ENCODE assay signal across 8 mouse cellular contexts in the genomic region with DNA sequence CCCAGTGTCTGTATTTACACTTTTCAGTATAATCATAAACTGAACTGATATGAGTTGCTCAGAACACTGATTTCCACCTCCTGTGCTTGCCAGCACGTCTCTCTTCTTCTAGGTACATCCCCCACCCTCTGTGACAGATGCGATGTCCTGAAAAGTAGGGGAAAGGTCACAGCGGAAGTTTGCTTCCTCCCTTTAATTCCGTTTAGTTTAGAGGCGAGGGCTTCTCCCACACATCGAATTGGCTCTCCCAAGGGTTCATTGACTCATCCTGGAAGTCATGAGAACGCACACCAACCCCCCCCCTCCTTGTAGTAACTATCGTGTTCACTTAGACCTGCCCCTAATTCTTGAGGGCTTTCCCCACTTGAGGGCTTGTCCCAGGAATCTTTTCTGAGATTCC. TPM values are rescaled to one million over a fixed set of nuclear protein-coding genes. Genes with fewer than 3 reads are reported as not detected.
DNase-seq lines count a peak whose midpoint lies in the region; ATAC-seq lines count a peak whose summit lies in the region.

No protein-coding gene starts in this region.

- no peak overlapping the region for H3K4me2 ChIP-seq in midbrain, embryonic 14.5 days (ENCODE audit: low read length)
- no peak overlapping the region for H3K4me2 ChIP-seq in midbrain, embryonic 11.5 days
- H3K4me2 ChIP-seq in heart, embryonic 11.5 days = peak overlapping the region; percentile 45
- peak overlapping the region; percentile 10; the same call in 1 of the 2 replicates for H3K4me2 ChIP-seq in limb, embryonic 15.5 days

- H3K36me3 ChIP-seq in midbrain, embryonic 14.5 days (ENCODE audit: control insufficient read depth, insufficient read depth, low read length) = peaks cover 7% of the 10 kb centered on the region
- H3K36me3 ChIP-seq in midbrain, embryonic 11.5 days (ENCODE audit: control insufficient read depth, insufficient read depth, low read length) = peaks cover 3% of the 10 kb centered on the region; the same call in 1 of the 2 replicates
- H3K36me3 ChIP-seq in heart, embryonic 11.5 days (ENCODE audit: control insufficient read depth, insufficient read depth, low read length) = 0 out of 2 replicates have a peak, but pooled peaks cover 5% of the 10 kb centered on the region
- peaks cover 13% of the 10 kb centered on the region for H3K36me3 ChIP-seq in limb, embryonic 15.5 days

- 19% methylated on average over 8 of the region's 8 CpGs for WGBS in midbrain, embryonic 14.5 days
- 21% methylated on average over 8 of the region's 8 CpGs for WGBS in midbrain, embryonic 11.5 days
- 5% methylated on average over 8 of the region's 8 CpGs for WGBS in heart, embryonic 11.5 days (ENCODE audit: insufficient replicate concordance)
- WGBS in limb, embryonic 15.5 days = 9% methylated on average over 8 of the region's 8 CpGs

- no peak for ATAC-seq in midbrain, embryonic 14.5 days (ENCODE audit: low FRiP score, low TSS enrichment)
- ATAC-seq in midbrain, embryonic 11.5 days (ENCODE audit: low FRiP score) = no peak
- no peak for ATAC-seq in heart, embryonic 11.5 days (replicated peaks; ENCODE audit: insufficient number of reproducible peaks, low FRiP score, low TSS enrichment)
- ATAC-seq in limb, embryonic 15.5 days (ENCODE audit: insufficient number of reproducible peaks, low FRiP score, low TSS enrichment, low read depth) = no peak

- no peaks in the 10 kb centered on the region for H3K27me3 ChIP-seq in midbrain, embryonic 14.5 days (ENCODE audit: control insufficient read depth, insufficient read depth, low read length)
- no peaks in the 10 kb centered on the region for H3K27me3 ChIP-seq in midbrain, embryonic 11.5 days (ENCODE audit: control insufficient read depth, insufficient read depth, low read length)
- H3K27me3 ChIP-seq in heart, embryonic 11.5 days (ENCODE audit: control insufficient read depth, insufficient read depth, low read length) = no peaks in the 10 kb centered on the region
- H3K27me3 ChIP-seq in limb, embryonic 15.5 days = no peaks in the 10 kb centered on the region

- no peak overlapping the region for H3K4me3 ChIP-seq in midbrain, embryonic 14.5 days (replicated peaks; ENCODE audit: low read depth, low read length)
- no peak overlapping the region for H3K4me3 ChIP-seq in midbrain, embryonic 11.5 days (ENCODE audit: low read depth, low read length)
- no peak overlapping the region for H3K4me3 ChIP-seq in heart, embryonic 11.5 days (ENCODE audit: low read depth, low read length)
- no peak overlapping the region for H3K4me3 ChIP-seq in limb, embryonic 15.5 days

- no peak overlapping the region for H3K27ac ChIP-seq in midbrain, embryonic 14.5 days (replicated peaks; ENCODE audit: low read depth, low read length)
- no peak overlapping the region for H3K27ac ChIP-seq in midbrain, embryonic 11.5 days (ENCODE audit: low read depth, low read length)
- H3K27ac ChIP-seq in heart, embryonic 11.5 days (ENCODE audit: low read depth, low read length) = no peak overlapping the region
- no peak overlapping the region for H3K27ac ChIP-seq in limb, embryonic 15.5 days

- peak; percentile 5 for DNase-seq in midbrain, embryonic 14.5 days
- DNase-seq in midbrain, embryonic 11.5 days (ENCODE audit: low spot score, missing footprints) = no peak
- DNase-seq in thymus, postnatal 0 days (ENCODE audit: low spot score) = peak; percentile 77
- no peak for DNase-seq in right cerebral cortex, postnatal 4 days
- DNase-seq in urinary bladder, adult 18-20 months (ENCODE audit: low spot score in 2 of 2) = no peak
- DNase-seq in spleen, postnatal 4 days (ENCODE audit: low spot score in 2 of 2) = no peak

- no peak overlapping the region for H3K9ac ChIP-seq in midbrain, embryonic 14.5 days (replicated peaks; ENCODE audit: low read length)
- H3K9ac ChIP-seq in midbrain, embryonic 11.5 days (ENCODE audit: low read length) = no peak overlapping the region
- H3K9ac ChIP-seq in heart, embryonic 11.5 days (ENCODE audit: low read depth, low read length) = 0 out of 2 replicates have a peak overlapping the region, but pooled peaks have one; percentile 16
- no peak overlapping the region for H3K9ac ChIP-seq in limb, embryonic 15.5 days

- H3K4me1 ChIP-seq in midbrain, embryonic 14.5 days (ENCODE audit: control insufficient read depth, insufficient read depth, low read length) = peaks cover 9% of the 10 kb centered on the region
- H3K4me1 ChIP-seq in midbrain, embryonic 11.5 days (ENCODE audit: control insufficient read depth, insufficient read depth, low read length) = 0 out of 2 replicates have a peak, but pooled peaks cover 2% of the 10 kb centered on the region
- peaks cover 6% of the 10 kb centered on the region; the same call in 1 of the 2 replicates for H3K4me1 ChIP-seq in heart, embryonic 11.5 days (ENCODE audit: control insufficient read depth, insufficient read depth, low read length)
- peaks cover 16% of the 10 kb centered on the region for H3K4me1 ChIP-seq in limb, embryonic 15.5 days

- no peaks in the 10 kb centered on the region for H3K9me3 ChIP-seq in midbrain, embryonic 14.5 days (ENCODE audit: control insufficient read depth, low read length)
- no peaks in the 10 kb centered on the region for H3K9me3 ChIP-seq in midbrain, embryonic 11.5 days (ENCODE audit: control insufficient read depth, low read length)
- H3K9me3 ChIP-seq in heart, embryonic 11.5 days (replicated peaks; ENCODE audit: control insufficient read depth, low read length) = no peaks in the 10 kb centered on the region
- no peaks in the 10 kb centered on the region for H3K9me3 ChIP-seq in limb, embryonic 15.5 days

RNA-seq across cellular contexts. Expression of a gene that starts 1.3 kb away (rescaled TPM):
- polyA plus RNA-seq in midbrain, embryonic 14.5 days (2014; fragmentation: Nextera tagmentation; extraction: Ambion mirVana) = 35.2 and 35.9 TPM in 2 replicates
- 30.1 and 30.5 TPM in 2 replicates for polyA plus RNA-seq in midbrain, embryonic 11.5 days (2014; fragmentation: Nextera tagmentation; extraction: Ambion mirVana)
- 23.4 and 27.4 TPM in 2 replicates for polyA plus RNA-seq in heart, embryonic 11.5 days (2014; fragmentation: Nextera tagmentation; extraction: Ambion mirVana)
- 41.8 and 45.7 TPM in 2 replicates for polyA plus RNA-seq in limb, embryonic 15.5 days (2015; fragmentation: Nextera tagmentation; extraction: Ambion mirVana)
- polyA plus RNA-seq in thymus, postnatal 0 days (2015; fragmentation: Nextera tagmentation; extraction: Ambion mirVana) = 55.2 and 59.9 TPM in 2 replicates

RNA-seq across cellular contexts. Expression of a gene that starts 8.4 kb away (rescaled TPM):
- polyA plus RNA-seq in midbrain, embryonic 14.5 days (2014; fragmentation: Nextera tagmentation; extraction: Ambion mirVana) = 0.36 and 0.59 TPM in 2 replicates
- polyA plus RNA-seq in midbrain, embryonic 11.5 days (2014; fragmentation: Nextera tagmentation; extraction: Ambion mirVana) = 0.41 and 0.79 TPM in 2 replicates
- 0.53 TPM in 1 of 2 replicates, not detected in the other for polyA plus RNA-seq in heart, embryonic 11.5 days (2014; fragmentation: Nextera tagmentation; extraction: Ambion mirVana)
- polyA plus RNA-seq in limb, embryonic 15.5 days (2015; fragmentation: Nextera tagmentation; extraction: Ambion mirVana) = 0.19 and 0.38 TPM in 2 replicates
- 0.61 and 0.73 TPM in 2 replicates for polyA plus RNA-seq in thymus, postnatal 0 days (2015; fragmentation: Nextera tagmentation; extraction: Ambion mirVana)

RNA-seq across cellular contexts. Expression of a gene that starts 48.0 kb away (rescaled TPM):
- polyA plus RNA-seq in midbrain, embryonic 14.5 days (2014; fragmentation: Nextera tagmentation; extraction: Ambion mirVana) = not detected in 2 replicates
- not detected in 2 replicates for polyA plus RNA-seq in midbrain, embryonic 11.5 days (2014; fragmentation: Nextera tagmentation; extraction: Ambion mirVana)
- polyA plus RNA-seq in heart, embryonic 11.5 days (2014; fragmentation: Nextera tagmentation; extraction: Ambion mirVana) = 0.10 and 0.21 TPM in 2 replicates
- polyA plus RNA-seq in limb, embryonic 15.5 days (2015; fragmentation: Nextera tagmentation; extraction: Ambion mirVana) = not detected in 2 replicates
- polyA plus RNA-seq in thymus, postnatal 0 days (2015; fragmentation: Nextera tagmentation; extraction: Ambion mirVana) = not detected in 2 replicates

RNA-seq across cellular contexts. Expression of a gene that starts 54.8 kb away (rescaled TPM):
- polyA plus RNA-seq in midbrain, embryonic 14.5 days (2014; fragmentation: Nextera tagmentation; extraction: Ambion mirVana) = 48.3 and 48.5 TPM in 2 replicates
- polyA plus RNA-seq in midbrain, embryonic 11.5 days (2014; fragmentation: Nextera tagmentation; extraction: Ambion mirVana) = 36.9 and 42.0 TPM in 2 replicates
- 34.3 and 40.4 TPM in 2 replicates for polyA plus RNA-seq in heart, embryonic 11.5 days (2014; fragmentation: Nextera tagmentation; extraction: Ambion mirVana)
- polyA plus RNA-seq in limb, embryonic 15.5 days (2015; fragmentation: Nextera tagmentation; extraction: Ambion mirVana) = 50.4 and 56.8 TPM in 2 replicates
- polyA plus RNA-seq in thymus, postnatal 0 days (2015; fragmentation: Nextera tagmentation; extraction: Ambion mirVana) = 138 and 141 TPM in 2 replicates

Comparison
In these comparisons a context has a peak if more than half of its experiments do, and no peak if none do; other contexts are left out.
1. DNase-seq: peak in midbrain, embryonic 14.5 days (single experiment) and thymus, postnatal 0 days (single experiment); none in midbrain, embryonic 11.5 days (single experiment), right cerebral cortex, postnatal 4 days (single experiment), urinary bladder, adult 18-20 months (0 of 2) and spleen, postnatal 4 days (0 of 2).
2. H3K4me2 ChIP-seq: peak in heart, embryonic 11.5 days (single experiment) and limb, embryonic 15.5 days (single experiment); none in midbrain, embryonic 14.5 days (single experiment) and midbrain, embryonic 11.5 days (single experiment).